Mouse (Mus musculus) embryonic facial prominence, embryonic 12.5 days (tissue): ENCODE results near the gene Grm7. TPM values are rescaled to one million over a fixed set of nuclear protein-coding genes. Genes with fewer than 3 reads are reported as not detected.

Experiments used
- ATAC-seq: fragments of 200-750 bp; cut with Nextera tagmentation; 2 replicates; pipeline ENCODE4 v1.8.0; 2017; ENCODE audit not compliant: insufficient number of reproducible peaks, insufficient read depth, low FRiP score, low TSS enrichment
- H3K27ac ChIP-seq: fragments of 300-500 bp; sonication (generic); 2 replicates; pipeline ENCODE4 v1.5.1; 2016; ENCODE audit warnings: mild to moderate bottlenecking
- H3K27me3 ChIP-seq: fragments of 300-500 bp; sonication (generic); 2 replicates; pipeline ENCODE4 v1.6.1; 2016; ENCODE audit warnings: mild to moderate bottlenecking, moderate library complexity
- H3K36me3 ChIP-seq: fragments of 300-500 bp; sonication (generic); 2 replicates; pipeline ENCODE4 v1.6.1; 2016; ENCODE audit warnings: mild to moderate bottlenecking
- H3K4me1 ChIP-seq: fragments of 300-500 bp; sonication (generic); 2 replicates; pipeline ENCODE4 v1.6.1; 2016
- H3K4me2 ChIP-seq: fragments of 300-500 bp; sonication (generic); replicated peaks from 2 replicates; pipeline ENCODE4 v1.6.1; 2016; ENCODE audit warnings: mild to moderate bottlenecking, moderate library complexity
- H3K4me3 ChIP-seq: fragments of 300-500 bp; sonication (generic); 2 replicates; pipeline ENCODE4 v1.5.1; 2016; ENCODE audit warnings: mild to moderate bottlenecking
- H3K9ac ChIP-seq: fragments of 300-500 bp; sonication (generic); 2 replicates; pipeline ENCODE4 v1.6.1; 2016; ENCODE audit warnings: mild to moderate bottlenecking, moderate library complexity
- H3K9me3 ChIP-seq: fragments of 300-500 bp; sonication (generic); 2 replicates; pipeline ENCODE4 v1.6.1; 2016; ENCODE audit warnings: mild to moderate bottlenecking, moderate library complexity
- WGBS: fragments of 180-500 bp; shearing (Covaris S2); methylation state at CpG from one replicate; pipeline ENCODE4 v1.1.7; 2016; 5-methylcytosine and 5-hydroxymethylcytosine counted together
- polyA plus RNA-seq: library from polyadenylated mRNA; unstranded; fragments of >200 nt; fragmentation: Nextera tagmentation; extraction: Ambion mirVana; gene quantifications from 2 replicates; pipeline ENCODE4 v1.2.1, GENCODE M21; 2016

Gene Grm7
- polyA plus RNA-seq, 1 experiment from 2014 or later = 4.1 TPM

DNA sequence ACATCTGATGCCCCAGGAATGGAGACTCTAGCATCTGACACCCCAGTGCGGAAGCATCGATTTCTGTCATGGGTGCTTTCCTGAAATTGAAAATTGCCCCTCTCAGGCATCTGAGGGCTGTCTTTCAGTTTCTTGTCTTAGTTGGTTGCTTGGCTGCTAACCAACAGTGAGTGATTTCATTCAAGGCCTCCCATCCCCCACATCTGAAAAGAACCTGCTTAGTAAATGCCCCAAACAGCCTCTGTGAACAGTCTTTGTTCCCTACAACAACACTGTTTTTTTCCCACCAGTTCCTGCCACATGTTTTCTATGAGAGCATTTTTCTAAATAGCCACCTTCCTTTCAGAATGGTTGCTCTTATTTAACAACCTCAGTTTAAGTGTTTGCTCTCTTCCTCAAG is 723.6 kb downstream of the Grm7 start:
- ATAC-seq = no peak
- Histone ChIP-seq H3K9ac (no peak overlapping the region), H3K4me2 (no peak overlapping the region), H3K27ac (no peak overlapping the region), H3K36me3 (no peaks in the 10 kb centered on the region), H3K9me3 (no peaks in the 10 kb centered on the region), H3K4me1 (peaks cover 6% of the 10 kb centered on the region; the same call in 1 of the 2 replicates), H3K27me3 (no peaks in the 10 kb centered on the region), H3K4me3 (no peak overlapping the region)
- WGBS = 36% methylated on average over 2 of the region's 2 CpGs

- 13% methylated on average over 4 of the region's 4 CpGs for WGBS
- no peak for ATAC-seq
These were observed 726.4 kb downstream of the Grm7 start for GRCm38 (mm10) chr6:111371581-111372349.

DNA sequence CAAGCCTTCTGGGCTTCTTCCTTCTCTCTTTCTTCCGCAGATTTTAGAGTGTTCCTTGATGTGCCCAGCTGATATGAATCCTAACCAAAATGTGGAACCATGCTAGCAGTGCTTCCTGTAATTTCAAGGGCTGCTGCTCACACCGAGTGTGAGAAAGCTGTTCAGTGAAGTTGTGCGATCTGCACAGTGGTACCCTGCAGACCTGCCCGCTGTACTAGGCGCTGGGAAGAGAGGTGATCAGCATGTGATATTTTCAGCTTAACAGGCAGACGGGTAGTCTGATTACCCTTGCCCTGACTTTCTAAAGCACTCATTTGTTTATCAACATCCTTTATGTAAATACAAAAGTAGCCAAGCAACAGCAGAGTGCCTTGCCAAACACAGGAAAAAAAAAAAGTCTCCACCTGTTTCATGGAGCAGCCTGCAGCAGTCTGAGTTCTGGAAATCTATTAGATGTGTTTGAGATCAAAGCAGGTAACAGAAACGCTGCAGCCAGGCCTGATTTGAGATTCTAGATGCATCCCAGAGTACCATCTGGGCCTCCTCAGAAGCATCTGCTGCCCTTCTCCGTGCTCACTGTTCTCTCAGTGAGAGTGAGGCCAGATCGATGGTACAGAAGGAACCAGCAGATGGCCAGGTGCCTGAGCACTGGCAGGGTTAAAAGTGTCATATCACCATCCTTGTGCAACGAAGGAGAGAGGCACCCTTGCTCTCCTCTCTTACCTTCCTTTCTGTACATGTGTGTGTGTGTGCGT is 727.4 kb downstream of the Grm7 start:
- Histone ChIP-seq H3K27ac (no peak overlapping the region), H3K36me3 (no peaks in the 10 kb centered on the region), H3K4me3 (no peak overlapping the region), H3K9ac (no peak overlapping the region), H3K4me2 (no peak overlapping the region), H3K9me3 (no peaks in the 10 kb centered on the region), H3K27me3 (no peaks in the 10 kb centered on the region), H3K4me1 (peaks cover 6% of the 10 kb centered on the region; the same call in 1 of the 2 replicates)
- 36% methylated on average over 11 of the region's 11 CpGs for WGBS
- ATAC-seq = no peak

More at GRCm38 (mm10) chr6:111371581-111372349, 726.4 kb downstream of the Grm7 start:
- H3K9me3 ChIP-seq = no peaks in the 10 kb centered on the region
- H3K27me3 ChIP-seq = no peaks in the 10 kb centered on the region
- H3K4me1 ChIP-seq = peaks cover 6% of the 10 kb centered on the region; the same call in 1 of the 2 replicates
- no peak overlapping the region for H3K27ac ChIP-seq
- H3K9ac ChIP-seq = no peak overlapping the region
- no peak overlapping the region for H3K4me2 ChIP-seq
- H3K4me3 ChIP-seq = no peak overlapping the region
- no peaks in the 10 kb centered on the region for H3K36me3 ChIP-seq

- Histone ChIP-seq H3K4me1 (no peaks in the 10 kb centered on the region), H3K36me3 (no peaks in the 10 kb centered on the region), H3K9ac (no peak overlapping the region), H3K4me2 (no peak overlapping the region), H3K27ac (no peak overlapping the region), H3K9me3 (no peaks in the 10 kb centered on the region), H3K27me3 (no peaks in the 10 kb centered on the region), H3K4me3 (no peak overlapping the region)
- 75% methylated on average over 2 of the region's 2 CpGs for WGBS
- ATAC-seq = no peak
These were observed 735.3 kb downstream of the Grm7 start for GRCm38 (mm10) chr6:111380710-111381109.

- Histone ChIP-seq H3K4me3 (no peak overlapping the region), H3K36me3 (no peaks in the 10 kb centered on the region), H3K9ac (no peak overlapping the region), H3K4me2 (no peak overlapping the region), H3K4me1 (no peaks in the 10 kb centered on the region), H3K27ac (no peak overlapping the region), H3K27me3 (no peaks in the 10 kb centered on the region), H3K9me3 (no peaks in the 10 kb centered on the region)
- ATAC-seq = no peak
- 73% methylated on average over 8 of the region's 8 CpGs for WGBS
These were observed 763.4 kb downstream of the Grm7 start for GRCm38 (mm10) chr6:111408750-111409149.

DNA sequence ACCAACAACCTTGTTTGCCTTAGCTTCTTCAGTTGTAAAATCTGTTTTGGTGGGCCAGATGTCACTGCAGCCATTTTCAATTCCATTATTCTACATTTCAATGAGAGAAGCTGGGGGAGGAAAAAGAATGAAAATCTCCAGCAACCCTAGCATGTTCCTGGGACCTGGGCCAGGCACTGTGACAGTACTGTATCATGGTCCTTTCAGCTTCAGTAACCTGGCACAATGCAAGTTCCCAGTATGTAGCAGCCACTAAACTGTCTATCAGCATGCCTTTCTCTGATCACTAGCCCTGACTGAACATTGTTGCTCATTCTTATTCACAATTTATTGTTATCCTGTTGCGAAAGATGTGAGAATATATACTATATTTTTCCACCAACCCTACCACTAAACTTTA is 779.4 kb downstream of the Grm7 start:
- H3K4me1 ChIP-seq = no peaks in the 10 kb centered on the region
- no peaks in the 10 kb centered on the region for H3K27me3 ChIP-seq
- no peak for ATAC-seq
- no peaks in the 10 kb centered on the region for H3K9me3 ChIP-seq
- 83% methylated on average over 1 of the region's 1 CpGs for WGBS
- no peak overlapping the region for H3K9ac ChIP-seq
- no peaks in the 10 kb centered on the region for H3K36me3 ChIP-seq
- no peak overlapping the region for H3K4me3 ChIP-seq
- no peak overlapping the region for H3K27ac ChIP-seq
- no peak overlapping the region for H3K4me2 ChIP-seq

DNA sequence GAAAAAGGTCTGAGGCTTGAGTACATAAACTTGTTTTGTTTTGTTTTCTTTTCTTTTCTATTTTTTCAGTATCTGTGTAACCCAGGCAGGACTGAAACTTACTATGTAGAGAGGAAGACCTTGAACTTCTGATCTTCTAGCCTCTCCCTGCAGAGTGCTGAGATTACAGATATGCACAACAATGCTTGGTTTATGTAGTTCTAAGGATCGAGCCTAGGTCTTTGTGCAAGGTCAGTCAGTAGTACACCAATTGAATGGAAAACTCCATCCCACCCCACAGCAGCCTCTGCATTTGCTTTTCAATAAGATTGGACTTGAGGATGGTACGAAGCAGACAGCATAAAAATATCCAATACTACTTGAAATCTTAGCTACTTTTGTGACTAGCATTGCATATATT is 800.8 kb downstream of the Grm7 start:
- Histone ChIP-seq H3K27ac (no peak overlapping the region), H3K4me3 (no peak overlapping the region), H3K4me2 (no peak overlapping the region), H3K36me3 (no peaks in the 10 kb centered on the region), H3K27me3 (no peaks in the 10 kb centered on the region), H3K4me1 (no peaks in the 10 kb centered on the region), H3K9me3 (no peaks in the 10 kb centered on the region), H3K9ac (no peak overlapping the region)
- WGBS = 83% methylated on average over 2 of the region's 2 CpGs
- ATAC-seq = no peak

DNA sequence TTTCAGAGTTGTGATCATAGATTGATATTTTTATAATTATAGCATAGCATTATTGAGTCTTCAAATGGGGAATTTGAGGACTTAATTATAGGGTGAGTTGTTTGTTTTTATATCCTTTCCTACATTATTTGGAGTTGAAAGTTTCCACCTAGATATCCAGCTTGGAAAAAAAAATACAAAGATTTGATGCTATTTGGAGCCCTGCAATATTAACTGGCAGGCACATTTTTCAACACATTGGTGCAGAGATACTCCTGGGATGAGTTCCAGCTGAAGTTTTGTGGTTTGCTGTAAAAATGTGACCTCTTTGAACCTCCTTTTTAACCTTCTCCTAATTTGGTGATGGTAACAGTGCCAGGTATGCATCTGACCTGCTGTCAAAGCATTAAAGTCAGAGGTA is 802.5 kb downstream of the Grm7 start:
- no peaks in the 10 kb centered on the region for H3K4me1 ChIP-seq
- H3K9ac ChIP-seq = no peak overlapping the region
- no peak overlapping the region for H3K4me2 ChIP-seq
- H3K27ac ChIP-seq = no peak overlapping the region
- H3K9me3 ChIP-seq = no peaks in the 10 kb centered on the region
- no peaks in the 10 kb centered on the region for H3K27me3 ChIP-seq
- ATAC-seq = no peak
- H3K36me3 ChIP-seq = no peaks in the 10 kb centered on the region
- no peak overlapping the region for H3K4me3 ChIP-seq

DNA sequence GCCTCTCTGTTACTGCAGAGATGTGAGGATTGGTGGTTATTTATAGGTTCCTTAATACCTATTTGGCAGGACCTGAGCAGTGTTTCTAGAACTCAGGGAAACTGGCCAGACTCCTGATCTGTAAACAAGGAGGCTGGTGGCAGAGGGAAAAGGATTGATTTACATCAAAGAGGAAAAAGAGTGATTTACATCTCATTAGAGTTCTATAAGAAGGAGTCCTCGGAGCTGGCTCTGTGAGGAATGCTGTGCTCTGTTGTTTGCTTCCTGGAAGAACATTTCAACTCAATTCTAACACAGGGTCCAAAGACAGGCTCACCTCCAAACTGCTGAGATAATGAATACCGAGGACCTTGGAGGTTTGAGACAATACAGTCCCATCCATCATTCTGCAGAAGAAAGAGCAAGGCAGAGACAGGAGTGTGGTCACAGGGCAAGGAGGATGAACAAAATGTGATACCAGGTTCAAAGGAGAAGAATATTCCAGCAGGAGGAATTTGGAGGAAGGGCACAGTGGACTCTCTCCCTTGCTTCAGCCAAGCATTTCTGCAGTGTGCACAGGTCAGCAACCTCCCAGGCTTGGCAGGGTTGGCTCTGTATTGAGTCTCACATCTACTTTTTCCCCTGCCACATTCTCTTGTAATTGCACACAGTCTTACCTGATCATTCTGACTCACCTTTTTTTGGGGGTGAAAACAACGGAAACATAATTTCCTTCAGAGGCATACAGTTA is 803.8 kb downstream of the Grm7 start:
- Histone ChIP-seq H3K27me3 (no peaks in the 10 kb centered on the region), H3K27ac (no peak overlapping the region), H3K36me3 (no peaks in the 10 kb centered on the region), H3K4me2 (no peak overlapping the region), H3K4me1 (no peaks in the 10 kb centered on the region), H3K9me3 (no peaks in the 10 kb centered on the region), H3K9ac (no peak overlapping the region), H3K4me3 (no peak overlapping the region)
- 43% methylated on average over 3 of the region's 3 CpGs for WGBS
- ATAC-seq = no peak

- Histone ChIP-seq H3K27ac (no peak overlapping the region), H3K4me2 (no peak overlapping the region), H3K4me3 (no peak overlapping the region), H3K9ac (no peak overlapping the region), H3K36me3 (no peaks in the 10 kb centered on the region), H3K4me1 (no peaks in the 10 kb centered on the region), H3K9me3 (no peaks in the 10 kb centered on the region), H3K27me3 (no peaks in the 10 kb centered on the region)
- 62% methylated on average over 1 of the region's 1 CpGs for WGBS
- ATAC-seq = no peak
These were observed 836.5 kb downstream of the Grm7 start for GRCm38 (mm10) chr6:111481866-111482265.

DNA sequence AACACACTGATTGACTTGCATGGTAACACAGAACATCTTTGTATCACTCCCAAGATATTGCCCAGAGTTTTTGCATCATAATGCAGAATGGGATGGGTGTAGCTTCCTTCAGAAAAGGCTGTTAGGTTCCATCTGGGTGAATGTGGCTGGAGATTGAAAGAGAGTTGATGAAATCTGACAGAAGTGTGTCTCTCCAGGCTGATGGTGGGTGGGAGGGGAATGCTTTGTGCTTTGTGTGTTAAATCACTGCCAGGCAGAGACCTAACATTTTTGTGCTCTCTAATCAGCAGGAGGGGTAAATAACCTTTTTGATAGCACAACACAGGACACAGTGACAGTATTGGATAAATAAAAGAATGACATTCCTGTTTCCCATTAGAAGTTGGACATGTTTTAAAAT is 840.7 kb downstream of the Grm7 start:
- Histone ChIP-seq H3K9ac (no peak overlapping the region), H3K27ac (no peak overlapping the region), H3K9me3 (no peaks in the 10 kb centered on the region), H3K27me3 (no peaks in the 10 kb centered on the region), H3K36me3 (no peaks in the 10 kb centered on the region), H3K4me3 (no peak overlapping the region), H3K4me2 (no peak overlapping the region), H3K4me1 (no peaks in the 10 kb centered on the region)
- ATAC-seq = no peak

DNA sequence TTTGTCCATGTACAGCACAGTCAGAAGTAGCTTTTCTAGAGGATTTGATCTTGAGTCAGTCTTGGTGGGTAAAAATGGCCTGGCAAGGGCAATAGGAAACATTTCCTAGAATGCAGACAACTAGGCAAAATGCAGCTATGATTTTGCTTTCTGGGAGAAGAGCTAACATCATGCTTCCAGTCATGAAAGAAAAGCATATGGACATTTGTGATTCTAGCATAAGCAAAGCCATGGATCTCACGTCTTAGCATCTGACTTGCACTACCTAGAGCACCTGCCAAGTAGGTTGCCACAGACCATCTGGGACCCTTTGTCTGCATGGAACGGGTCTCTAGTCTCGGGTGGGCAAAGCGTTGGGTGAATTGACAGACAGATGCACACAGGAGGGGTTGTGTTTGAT is 842.2 kb downstream of the Grm7 start:
- Histone ChIP-seq H3K9me3 (no peaks in the 10 kb centered on the region), H3K4me3 (no peak overlapping the region), H3K9ac (no peak overlapping the region), H3K4me2 (no peak overlapping the region), H3K36me3 (no peaks in the 10 kb centered on the region), H3K4me1 (no peaks in the 10 kb centered on the region), H3K27me3 (no peaks in the 10 kb centered on the region), H3K27ac (no peak overlapping the region)
- 90% methylated on average over 4 of the region's 4 CpGs for WGBS
- no peak for ATAC-seq
